Mouse (Mus musculus) testis, postnatal 14 days (tissue): ENCODE measurements around the gene Fam69b.

Experiments used
- DNase-seq: peaks from one replicate; pipeline ENCODE4 v3.0.0; 2021; ENCODE audit warnings: low spot score

The Fam69b gene

DNA sequence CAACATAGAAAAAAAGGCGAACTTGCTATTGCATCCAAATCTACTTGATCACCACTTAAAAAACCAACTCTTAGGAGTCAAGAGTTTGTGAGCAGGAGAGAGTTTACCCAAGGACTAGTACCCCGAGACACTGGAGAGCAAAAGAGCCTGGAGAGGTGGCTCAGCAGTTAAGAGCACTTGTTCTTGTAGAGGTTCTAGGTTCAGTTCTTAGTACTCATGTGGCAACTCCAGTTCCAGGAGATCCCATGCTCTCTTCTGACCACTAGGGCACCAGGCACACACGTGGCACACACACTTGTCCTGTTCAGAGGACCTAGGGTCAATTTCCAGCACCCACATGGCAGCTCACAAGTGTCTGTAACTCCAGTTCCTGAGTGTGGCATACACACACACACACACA is 2.2 kb upstream of the Fam69b start:
- no peak for DNase-seq

- DNase-seq, result no peak
Measured at GRCm38 (mm10) chr2:26628792-26629437, 658 bp downstream of the Fam69b start.

DNA sequence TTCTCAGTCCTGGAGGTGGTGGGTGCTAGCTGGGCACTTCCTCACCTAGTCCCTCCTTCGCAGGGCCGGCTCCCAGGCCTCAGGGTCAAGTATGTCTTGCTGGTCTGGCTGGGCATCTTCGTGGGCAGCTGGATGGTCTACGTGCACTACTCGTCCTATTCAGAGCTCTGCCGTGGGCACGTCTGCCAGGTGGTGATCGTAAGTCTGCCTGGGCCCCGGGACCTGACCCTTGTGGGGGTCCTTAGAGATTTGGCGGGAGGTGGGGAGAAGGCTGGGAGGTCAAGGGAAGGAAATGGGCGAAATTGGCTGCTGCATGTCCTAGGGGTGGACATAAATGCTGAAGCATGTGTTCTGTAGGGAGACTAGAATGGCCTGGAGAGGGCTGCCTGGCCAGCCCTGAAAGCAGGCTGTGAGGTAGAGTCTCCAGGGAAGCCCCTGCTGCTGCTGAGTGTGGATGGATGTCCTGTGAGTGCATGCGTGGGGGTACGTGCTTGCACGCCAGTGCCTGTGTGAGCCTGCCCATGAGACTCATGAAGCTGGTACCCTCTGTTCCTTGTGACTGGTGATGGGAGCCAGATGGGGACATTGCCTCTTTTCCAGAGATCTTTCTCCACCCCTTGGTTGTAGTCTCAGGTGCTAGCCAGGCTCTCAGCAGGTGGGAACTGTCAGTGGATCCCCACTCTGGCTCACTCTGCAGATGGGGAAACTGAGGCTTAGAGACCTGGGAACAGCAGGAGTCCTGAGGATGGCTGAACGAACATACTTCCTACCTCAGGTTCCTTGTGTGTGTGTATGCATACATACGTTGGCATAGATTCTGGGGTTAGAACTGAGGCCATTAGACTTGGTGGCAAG is 4.5 kb downstream of the Fam69b start:
- DNase-seq, result no peak

DNA sequence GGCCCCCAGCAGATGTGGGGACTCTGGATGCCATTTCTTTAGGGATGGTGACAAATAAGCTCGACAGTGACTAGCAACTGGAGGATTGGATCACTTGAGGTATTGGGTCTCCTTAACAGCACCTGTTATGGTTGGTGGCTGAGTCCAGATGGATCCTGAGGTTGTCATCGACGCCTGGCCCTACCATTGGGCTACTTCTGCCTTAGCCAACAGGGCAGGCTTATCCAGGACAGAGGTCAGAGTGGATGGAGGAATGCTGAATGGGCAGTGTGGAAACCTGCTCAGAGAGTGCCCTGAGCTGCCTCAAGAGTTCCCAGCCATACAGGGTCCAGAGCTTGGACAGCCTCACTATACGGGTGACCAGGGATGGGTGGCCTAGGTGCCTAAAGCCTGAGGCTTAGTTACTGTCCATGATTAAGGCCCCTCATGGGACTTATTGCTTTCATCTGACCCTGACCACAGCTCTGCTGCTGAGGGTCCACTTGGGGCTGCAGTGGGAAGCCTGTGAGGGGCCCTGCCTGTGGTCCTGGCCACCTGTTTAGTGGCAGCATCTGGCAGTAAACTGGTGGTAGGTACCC is 5.8 kb downstream of the Fam69b start:
- DNase-seq, result no peak

DNA sequence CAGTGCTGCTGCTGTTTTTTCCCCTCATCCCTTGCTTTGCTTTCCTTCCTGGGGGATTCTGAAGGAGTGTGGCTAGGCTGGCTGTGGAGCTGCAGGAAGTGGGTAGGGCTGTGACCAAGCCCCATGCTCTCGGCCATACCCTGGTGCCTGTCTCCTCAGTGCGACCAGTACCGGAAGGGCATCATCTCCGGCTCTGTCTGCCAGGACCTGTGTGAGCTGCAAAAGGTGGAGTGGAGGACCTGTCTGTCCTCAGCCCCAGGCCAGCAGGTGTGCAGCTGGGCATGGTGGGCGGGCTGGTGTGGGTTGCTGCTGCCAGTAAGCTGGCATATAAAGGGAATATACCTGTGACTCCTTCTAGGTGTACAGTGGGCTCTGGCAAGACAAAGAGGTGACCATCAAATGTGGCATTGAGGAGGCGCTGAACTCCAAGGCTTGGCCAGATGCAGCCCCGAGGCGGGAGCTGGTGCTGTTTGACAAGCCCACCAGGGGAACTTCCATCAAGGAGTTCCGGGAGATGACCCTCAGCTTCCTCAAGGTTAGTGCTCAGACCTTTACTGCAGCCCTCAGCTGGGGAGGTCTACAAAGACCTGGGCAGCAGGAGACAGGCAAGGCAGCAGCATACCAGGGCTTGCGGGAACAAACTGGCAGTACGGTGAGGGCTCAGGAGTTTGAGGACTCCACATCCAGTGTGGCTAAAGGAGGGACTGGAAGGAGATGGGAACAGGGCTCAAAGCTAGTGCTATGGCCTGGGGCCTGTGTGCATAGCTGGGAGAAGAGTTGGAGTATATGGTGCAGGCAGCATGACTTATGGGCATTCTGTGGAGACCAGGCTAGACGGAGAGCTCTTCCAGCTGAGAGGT is 6.6 kb downstream of the Fam69b start:
- no peak for DNase-seq

DNA sequence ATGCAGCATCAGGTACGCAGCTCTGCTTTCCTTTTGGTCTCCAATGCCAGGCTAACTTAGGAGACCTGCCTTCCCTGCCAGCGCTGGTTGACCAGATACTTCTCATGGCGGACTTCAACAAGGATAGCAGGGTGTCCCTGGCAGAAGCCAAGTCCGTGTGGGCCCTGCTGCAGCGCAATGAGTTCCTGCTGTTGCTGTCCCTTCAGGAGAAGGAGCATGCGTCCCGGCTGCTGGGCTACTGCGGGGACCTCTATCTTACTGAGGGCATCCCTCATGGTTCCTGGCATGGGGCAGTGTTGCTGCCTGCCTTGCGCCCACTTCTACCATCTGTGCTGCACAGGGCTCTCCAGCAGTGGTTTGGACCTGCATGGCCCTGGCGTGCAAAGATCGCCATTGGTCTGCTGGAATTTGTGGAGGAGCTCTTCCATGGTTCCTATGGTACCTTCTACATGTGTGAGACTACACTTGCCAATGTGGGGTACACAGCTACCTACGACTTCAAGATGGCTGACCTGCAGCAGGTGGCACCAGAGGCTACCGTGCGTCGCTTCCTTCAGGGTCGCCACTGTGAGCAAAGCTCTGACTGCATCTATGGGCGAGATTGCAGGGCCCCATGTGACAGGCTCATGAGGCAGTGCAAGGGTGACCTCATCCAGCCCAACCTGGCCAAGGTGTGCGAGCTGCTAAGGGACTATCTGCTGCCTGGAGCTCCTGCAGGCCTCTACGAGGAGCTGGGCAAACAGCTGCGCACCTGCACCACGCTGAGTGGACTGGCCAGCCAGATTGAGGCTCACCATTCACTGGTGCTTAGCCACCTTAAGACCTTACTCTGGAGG is 7.5 kb downstream of the Fam69b start:
- no peak for DNase-seq

DNA sequence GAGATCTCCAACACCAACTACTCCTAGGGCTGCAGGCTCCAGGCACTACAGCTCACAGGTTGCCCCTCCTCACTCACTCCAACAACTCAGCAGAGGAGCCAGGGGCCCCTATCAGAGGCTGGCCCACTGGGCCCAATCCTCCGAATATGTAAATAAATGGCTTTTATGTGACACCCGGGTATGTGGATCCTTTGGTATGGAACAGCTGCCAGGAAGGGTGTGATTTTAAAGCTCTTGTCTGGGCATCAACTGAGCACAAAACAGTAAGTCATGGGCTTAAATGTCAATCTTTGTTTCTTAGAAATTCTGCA is 8.0 kb downstream of the Fam69b start:
- no peak for DNase-seq

DNA sequence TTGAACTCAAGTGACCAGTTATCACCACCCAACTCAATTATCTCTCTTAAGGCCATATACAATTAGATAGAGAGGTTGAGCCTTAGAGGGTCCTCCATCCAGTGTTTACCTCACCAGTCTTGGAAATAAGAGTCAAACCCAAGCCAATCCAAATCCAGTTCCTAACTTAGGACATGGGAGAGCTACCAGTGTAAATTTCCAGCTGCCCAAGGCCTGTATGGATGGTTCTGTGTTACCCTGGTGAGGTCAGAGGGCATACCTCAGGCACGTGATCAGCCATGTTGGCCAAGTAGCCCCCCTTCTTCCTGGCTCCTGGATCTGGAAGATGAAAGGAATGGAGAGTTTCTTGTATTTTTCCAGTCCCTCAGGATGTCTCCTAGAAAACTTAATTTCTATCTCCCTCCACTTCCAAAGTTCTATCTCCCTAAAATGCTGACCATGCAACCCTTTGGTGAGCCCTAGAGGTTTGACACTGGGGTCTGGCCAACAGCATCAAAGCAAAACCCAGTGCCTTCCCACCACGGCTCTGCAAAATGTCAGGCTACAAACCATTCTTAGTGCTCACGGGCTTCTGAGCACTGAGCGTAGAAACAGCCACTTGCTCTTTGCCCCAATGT is 9.2 kb downstream of the Fam69b start:
- no peak for DNase-seq

GRCm38 (mm10) chr2:26638039-26638438 is 9.8 kb downstream of the Fam69b start:
- DNase-seq, result no peak

DNA sequence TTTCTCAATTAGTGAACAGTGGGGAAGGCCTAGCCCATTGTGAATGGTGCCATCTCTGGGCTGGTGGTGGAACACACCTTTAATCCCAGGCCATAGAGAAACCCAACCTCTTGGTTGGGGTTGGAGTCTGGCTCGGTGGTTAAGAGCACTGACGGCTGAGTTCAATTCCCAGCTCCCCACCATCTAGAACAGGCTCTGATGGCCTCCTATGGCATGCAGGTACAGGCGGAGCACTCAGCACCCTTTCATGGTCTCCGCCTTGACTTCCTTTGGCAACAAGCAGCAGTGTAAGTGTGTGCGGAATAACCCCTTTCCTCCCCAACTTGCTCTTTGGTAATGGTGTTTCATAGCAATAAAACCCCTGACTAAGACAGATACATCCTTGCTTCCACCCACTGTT is 10.3 kb downstream of the Fam69b start:
- no peak for DNase-seq

DNA sequence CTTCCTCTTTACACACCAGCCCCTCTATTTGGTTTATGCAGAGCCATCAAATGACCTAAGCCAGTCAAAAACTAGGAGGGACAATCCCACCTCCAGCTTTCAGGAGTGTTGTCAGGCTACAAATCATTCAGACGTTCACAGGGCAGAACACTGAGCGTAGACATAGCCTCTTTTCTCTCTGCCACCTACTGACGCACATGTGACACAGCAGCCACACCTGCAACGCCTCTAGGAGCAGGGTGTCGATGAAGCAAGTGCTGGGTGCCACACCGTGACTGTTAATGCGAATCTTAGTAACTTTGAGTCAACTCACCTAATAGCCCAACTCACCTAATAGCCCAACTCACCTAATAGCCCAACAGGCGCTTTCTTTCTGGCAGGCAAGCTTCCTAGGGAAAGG is 10.8 kb downstream of the Fam69b start:
- no peak for DNase-seq

GRCm38 (mm10) chr2:26639838-26640830 is 11.9 kb downstream of the Fam69b start:
- peak; percentile 94 for DNase-seq

DNA sequence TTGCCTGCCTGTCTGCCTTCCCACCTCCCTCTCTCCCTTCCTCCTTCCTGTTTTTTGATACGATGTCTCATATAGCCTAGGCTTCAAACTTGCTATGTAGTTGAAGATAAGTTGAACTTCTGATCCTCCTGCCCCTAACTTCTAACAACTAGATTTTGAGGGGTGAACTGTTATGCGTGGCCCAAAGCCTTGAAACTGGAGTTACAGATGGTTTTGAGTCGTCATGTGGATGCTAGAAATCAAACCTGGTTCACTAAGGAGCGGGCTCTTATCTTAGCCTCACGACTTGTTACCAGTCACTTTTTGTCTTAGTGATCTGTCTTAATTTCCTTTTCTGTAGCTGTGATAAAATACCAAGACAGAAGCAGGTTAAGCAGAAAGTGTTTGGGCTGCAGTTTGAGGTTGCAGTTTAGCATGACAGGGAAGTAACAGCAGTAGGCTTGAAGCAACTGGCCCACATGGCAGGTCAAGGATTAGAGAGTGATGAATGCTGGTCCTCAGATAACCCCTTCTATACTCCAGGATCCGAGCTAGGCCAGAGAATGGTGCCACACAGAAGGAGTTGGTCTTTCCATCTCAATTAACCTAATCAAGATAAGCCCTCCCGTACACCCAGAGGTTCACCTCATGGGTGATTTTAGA is 12.9 kb downstream of the Fam69b start:
- no peak for DNase-seq

DNA sequence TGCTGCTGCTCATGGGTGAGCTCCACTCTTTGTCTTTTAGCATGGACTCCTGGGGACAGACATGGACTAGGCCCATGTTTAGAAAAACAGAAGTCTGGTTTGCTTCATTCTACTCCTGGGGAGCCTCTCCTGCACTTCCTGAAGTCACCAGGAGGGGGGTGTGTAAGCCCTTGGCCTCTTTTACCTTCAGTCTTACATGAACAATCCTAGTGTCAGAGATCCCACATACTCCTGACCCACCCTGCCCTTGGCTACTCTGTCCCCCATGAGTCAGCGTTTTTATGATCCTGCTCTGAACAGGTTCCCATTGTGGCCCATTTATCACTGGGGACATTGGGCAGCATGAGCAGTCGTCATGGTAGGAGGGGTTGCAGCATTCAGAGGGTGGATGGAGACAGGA is 15.7 kb downstream of the Fam69b start:
- DNase-seq, result no peak

DNA sequence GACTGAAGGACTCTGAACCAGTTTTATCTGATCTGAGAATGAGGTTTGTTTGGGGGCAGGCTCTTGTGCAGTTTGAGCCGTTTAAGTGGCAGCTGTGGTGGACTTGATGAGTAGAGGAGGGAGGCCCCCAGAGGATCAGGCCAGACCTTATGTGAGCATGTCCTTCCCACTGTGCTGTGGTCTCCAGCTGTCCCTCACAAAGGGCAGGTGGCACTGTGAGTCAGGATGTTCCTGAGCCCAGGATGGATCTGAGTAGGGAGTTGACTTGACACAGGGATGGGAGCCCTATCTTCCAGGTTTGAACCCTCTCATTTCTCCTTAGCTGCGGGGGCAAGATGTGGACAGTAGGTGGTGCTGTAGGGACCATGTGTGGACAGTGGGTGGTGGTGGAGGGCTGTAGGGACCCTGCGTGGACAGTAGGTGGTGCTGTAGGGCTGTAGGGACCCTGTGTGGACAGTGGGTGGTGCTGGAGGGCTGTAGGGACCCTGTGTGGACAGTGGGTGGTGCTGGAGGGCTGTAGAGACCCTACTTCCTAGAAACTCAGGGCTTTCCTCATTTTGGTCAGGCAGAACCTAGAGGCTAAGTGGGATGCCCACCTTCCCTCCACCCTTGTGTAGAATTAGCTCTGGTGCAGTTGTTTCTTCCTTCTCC is 18.5 kb downstream of the Fam69b start:
- DNase-seq, result peak; percentile 64

DNA sequence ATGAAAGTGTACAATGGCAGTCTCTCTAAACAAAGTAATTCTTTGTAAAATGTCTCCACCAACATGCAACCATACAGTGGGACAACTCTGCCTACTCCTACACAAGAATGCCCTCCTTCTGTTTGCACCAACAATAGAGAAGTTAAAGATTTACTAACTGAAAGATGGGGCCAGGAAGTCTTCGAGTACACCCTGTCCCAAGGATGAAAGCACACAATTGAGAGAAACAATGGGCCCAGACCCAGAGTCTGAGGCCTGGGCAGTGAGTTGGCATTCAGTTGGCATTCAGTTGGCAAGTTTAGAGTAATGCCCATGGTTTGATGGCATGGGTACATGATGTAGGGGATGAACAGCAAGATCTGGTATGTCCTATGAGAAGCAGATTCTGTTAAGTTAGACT is 26.4 kb downstream of the Fam69b start:
- DNase-seq, result no peak

DNA sequence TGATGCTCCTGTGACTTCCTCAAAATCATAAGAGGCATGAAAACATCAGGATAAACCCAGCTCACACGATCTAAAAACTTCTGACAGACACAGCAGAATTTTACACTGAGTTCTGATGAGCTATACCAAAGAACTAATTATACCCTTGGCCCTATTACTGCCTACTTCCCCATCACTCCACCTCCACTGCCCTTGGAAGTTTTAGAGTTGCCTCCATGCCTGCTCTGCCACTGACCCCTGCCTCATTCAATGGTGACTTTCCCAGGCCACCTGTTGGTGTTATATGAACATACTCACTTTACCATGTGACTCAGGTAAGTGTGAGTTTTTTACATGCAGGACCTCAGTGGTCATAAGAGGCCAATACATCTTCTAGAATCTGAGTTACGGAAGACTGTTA is 29.2 kb downstream of the Fam69b start:
- no peak for DNase-seq

- no peak for DNase-seq
Measured at GRCm38 (mm10) chr2:26661143-26661752, 33.0 kb downstream of the Fam69b start.
